Mouse (Mus musculus) bone marrow, adult 2 months (tissue): ENCODE data around the gene Tulp4.
A peak's percentile ranks its signal among the peaks of the same experiment; 100 is the strongest.

ENCODE experiments used
- CTCF ChIP-seq: fragments of 200-500 bp; IDR thresholded peaks from 2 replicates; pipeline ENCODE4 v1.5.1; 2011; ENCODE audit warnings: low read length, control low read depth; ENCODE audit not compliant: control insufficient read depth, insufficient read depth
- POLR2A ChIP-seq: fragments of 200-500 bp; IDR thresholded peaks from 2 replicates; pipeline ENCODE4 v1.6.1; 2011; ENCODE audit warnings: low read depth, mild to moderate bottlenecking, control low read depth, low read length, borderline replicate concordance; ENCODE audit not compliant: control insufficient read depth

- peak; percentile 13; the same call in 1 of the 2 replicates for TF ChIP-seq CTCF
- TF ChIP-seq POLR2A: peak; percentile 84; the same call in 1 of the 2 replicates
Measured at GRCm38 (mm10) chr17:6079287-6080122, 26.7 kb upstream of the Tulp4 start, which contains the start of the genes Serac1 and Gtf2h5.
